Mouse (Mus musculus) stomach, postnatal 0 days (tissue): ENCODE measurements around the gene 6430628N08Rik. TPM values are rescaled to one million over a fixed set of nuclear protein-coding genes. Genes with fewer than 3 reads are reported as not detected.
A peak's percentile ranks its signal among the peaks of the same experiment; 100 is the strongest.

ENCODE experiments used
- ATAC-seq: fragments of 200-750 bp; cut with Nextera tagmentation; 2 replicates; pipeline ENCODE4 v1.8.0; 2017; ENCODE audit not compliant: low FRiP score, low TSS enrichment
- DNase-seq: peaks from one replicate; pipeline ENCODE4 v3.0.0-alpha.2; 2016; ENCODE audit warnings: low spot score
- H3K27ac ChIP-seq: fragments of 300-500 bp; sonication (generic); replicated peaks from 2 replicates; pipeline ENCODE4 v1.5.1; 2014; ENCODE audit warnings: mild to moderate bottlenecking, control low read depth
- H3K27me3 ChIP-seq: fragments of 300-500 bp; sonication (generic); 2 replicates; pipeline ENCODE4 v1.6.1; 2014; ENCODE audit warnings: low read length; ENCODE audit not compliant: control insufficient read depth, insufficient read depth
- H3K36me3 ChIP-seq: fragments of 300-500 bp; sonication (generic); 2 replicates; pipeline ENCODE4 v1.6.1; 2014; ENCODE audit warnings: low read length, mixed read lengths; ENCODE audit not compliant: control insufficient read depth, insufficient read depth
- H3K4me1 ChIP-seq: fragments of 300-500 bp; sonication (generic); replicated peaks from 2 replicates; pipeline ENCODE4 v1.6.1; 2014; ENCODE audit warnings: antibody characterized with exemption; ENCODE audit not compliant: control insufficient read depth, insufficient read depth
- H3K4me2 ChIP-seq: fragments of 300-500 bp; sonication (generic); replicated peaks from 2 replicates; pipeline ENCODE4 v1.6.1; 2014; ENCODE audit warnings: low read depth, mild to moderate bottlenecking, control low read depth, moderate library complexity
- H3K4me3 ChIP-seq: fragments of 300-500 bp; sonication (generic); 2 replicates; pipeline ENCODE4 v1.5.1; 2014; ENCODE audit warnings: low read depth, low read length, control low read depth
- H3K9ac ChIP-seq: fragments of 300-500 bp; sonication (generic); 2 replicates; pipeline ENCODE4 v1.6.1; 2014; ENCODE audit warnings: mild to moderate bottlenecking, low read length, control low read depth, mixed read lengths
- H3K9me3 ChIP-seq: fragments of 300-500 bp; sonication (generic); 2 replicates; pipeline ENCODE4 v1.6.1; 2016; ENCODE audit warnings: low read length; ENCODE audit not compliant: control insufficient read depth
- CTCF ChIP-seq: IDR thresholded peaks from 2 replicates; pipeline ENCODE4 v1.5.1; 2016; ENCODE audit warnings: antibody characterized with exemption, low read depth, mild to moderate bottlenecking, moderate library complexity
- EP300 ChIP-seq: optimal IDR thresholded peaks from 2 replicates; pipeline ENCODE3; 2016; ENCODE audit warnings: antibody characterized with exemption
- WGBS: fragments of 180-500 bp; shearing (Covaris S2); extraction: QIAGEN DNeasy Blood & Tissue Kit; methylation state at CpG from one replicate; pipeline ENCODE4 v1.1.7; 2014; 5-methylcytosine and 5-hydroxymethylcytosine counted together
- polyA plus RNA-seq: library from polyadenylated mRNA; unstranded; fragments of >200 nt; fragmentation: Nextera tagmentation; extraction: Ambion mirVana; gene quantifications from 2 replicates; pipeline ENCODE4 v1.2.1, GENCODE M21; 2015

Gene 6430628N08Rik
- polyA plus RNA-seq, 1 experiment from 2014 or later: not detected

GRCm38 (mm10) chr4:115878828-115879227 is 11.6 kb upstream of the 6430628N08Rik start:
- TF ChIP-seq EP300 (no peak), CTCF (no peak)
- Histone ChIP-seq H3K27me3 (no peaks in the 10 kb centered on the region), H3K36me3 (peaks cover 5% of the 10 kb centered on the region; the same call in 1 of the 2 replicates), H3K9ac (no peak overlapping the region), H3K9me3 (no peaks in the 10 kb centered on the region), H3K27ac (no peak overlapping the region), H3K4me1 (no peaks in the 10 kb centered on the region), H3K4me2 (no peak overlapping the region), H3K4me3 (no peak overlapping the region)
- 52% methylated on average over 9 of the region's 9 CpGs for WGBS
- DNase-seq (no peak), ATAC-seq (no peak)

GRCm38 (mm10) chr4:115881183-115881582 is 9.3 kb upstream of the 6430628N08Rik start:
- Histone ChIP-seq H3K9ac (no peak overlapping the region), H3K27ac (no peak overlapping the region), H3K4me1 (no peaks in the 10 kb centered on the region), H3K36me3 (peaks cover 3% of the 10 kb centered on the region; the same call in 1 of the 2 replicates), H3K27me3 (no peaks in the 10 kb centered on the region), H3K9me3 (no peaks in the 10 kb centered on the region), H3K4me2 (no peak overlapping the region), H3K4me3 (no peak overlapping the region)
- ATAC-seq (no peak), DNase-seq (no peak)
- 13% methylated on average over 1 of the region's 1 CpGs for WGBS
- TF ChIP-seq CTCF (no peak), EP300 (no peak)

GRCm38 (mm10) chr4:115882195-115882594 is 8.3 kb upstream of the 6430628N08Rik start:
- ATAC-seq (no peak), DNase-seq (no peak)
- H3K27me3 ChIP-seq: no peaks in the 10 kb centered on the region
- no peaks in the 10 kb centered on the region for H3K9me3 ChIP-seq
- no peaks in the 10 kb centered on the region for H3K4me1 ChIP-seq
- WGBS: 45% methylated on average over 4 of the region's 4 CpGs
- H3K4me2 ChIP-seq: no peak overlapping the region
- H3K27ac ChIP-seq: no peak overlapping the region
- H3K36me3 ChIP-seq: no peaks in the 10 kb centered on the region; the same call in 1 of the 2 replicates
- H3K4me3 ChIP-seq: no peak overlapping the region
- TF ChIP-seq EP300: no peak
- TF ChIP-seq CTCF: no peak
- no peak overlapping the region for H3K9ac ChIP-seq

GRCm38 (mm10) chr4:115884022-115884421 is 6.4 kb upstream of the 6430628N08Rik start, which contains the start of gene Kncn:
TSS of gene Kncn (plus strand) at chr4:115884400.
- ATAC-seq (no peak), DNase-seq (no peak)
- WGBS: 69% methylated on average over 6 of the region's 6 CpGs
- no peak within 1 kb of the TSS for H3K4me2 ChIP-seq
- no peak within 1 kb of the TSS for H3K27ac ChIP-seq
- TF ChIP-seq CTCF: no peak
- TF ChIP-seq EP300: no peak
- no peaks in the 10 kb centered on the region for H3K36me3 ChIP-seq
- H3K27me3 ChIP-seq: no peaks in the 10 kb centered on the region; the same call in 1 of the 2 replicates
- H3K4me1 ChIP-seq: no peaks in the 10 kb centered on the region
- H3K9me3 ChIP-seq: no peaks in the 10 kb centered on the region
- no peak within 1 kb of the TSS for H3K9ac ChIP-seq
- no peak within 1 kb of the TSS for H3K4me3 ChIP-seq

- Histone ChIP-seq H3K27ac (no peak overlapping the region), H3K4me3 (no peak overlapping the region), H3K9ac (no peak overlapping the region), H3K27me3 (no peaks in the 10 kb centered on the region; the same call in 1 of the 2 replicates), H3K4me2 (no peak overlapping the region), H3K36me3 (no peaks in the 10 kb centered on the region), H3K9me3 (no peaks in the 10 kb centered on the region), H3K4me1 (no peaks in the 10 kb centered on the region)
- TF ChIP-seq CTCF (no peak), EP300 (no peak)
- no peak for ATAC-seq
- no peak for DNase-seq
- WGBS: 74% methylated on average over 3 of the region's 3 CpGs
Measured at GRCm38 (mm10) chr4:115885846-115886245, 4.6 kb upstream of the 6430628N08Rik start.

- no peak overlapping the region for H3K4me2 ChIP-seq
- H3K27me3 ChIP-seq: no peaks in the 10 kb centered on the region; the same call in 1 of the 2 replicates
- H3K4me3 ChIP-seq: no peak overlapping the region
- H3K9ac ChIP-seq: no peak overlapping the region
- DNase-seq: peak; percentile 38
- no peaks in the 10 kb centered on the region for H3K4me1 ChIP-seq
- ATAC-seq: no peak
- WGBS: 62% methylated on average over 1 of the region's 1 CpGs
- H3K9me3 ChIP-seq: no peaks in the 10 kb centered on the region
- no peaks in the 10 kb centered on the region for H3K36me3 ChIP-seq
- TF ChIP-seq EP300: no peak
- TF ChIP-seq CTCF: no peak
- H3K27ac ChIP-seq: no peak overlapping the region
Measured at GRCm38 (mm10) chr4:115886875-115887274, 3.6 kb upstream of the 6430628N08Rik start.
